Comparison of ENCODE assay signal across 1 mouse cellular context in genomic region chr4:33032045-33032444, GRCm38 (mm10).
TF ChIP-seq lines count a peak whose summit lies in the region.

No protein-coding gene starts in this region.

TF ChIP-seq in CH12.LX, 34 proteins besides CTCF, POLR2A, EP300 and RAD21 (continued from another document):
- peak; percentile 36; the same call in 1 of the 2 replicates for TF ChIP-seq CHD1 (IDR thresholded peaks at IDR 0.05; ENCODE audit: low read depth, low read length)
- TF ChIP-seq MXI1 (IDR thresholded peaks at IDR 0.05; ENCODE audit: low read depth, low read length) = no peak
TF ChIP-seq in CH12.LX: peak in this region for 2.
